Comparison of ENCODE assay signal across 7 mouse cellular contexts in genomic region chr12:59129592-59129991, GRCm38 (mm10). TPM values are rescaled to one million over a fixed set of nuclear protein-coding genes. Genes with fewer than 3 reads are reported as not detected.
DNase-seq lines count a peak whose midpoint lies in the region; ATAC-seq lines count a peak whose summit lies in the region.

No protein-coding gene starts in this region.

- 3% methylated on average over 6 of the region's 6 CpGs for WGBS in lung, embryonic 15.5 days

- peaks cover 18% of the 10 kb centered on the region; the same call in 1 of the 2 replicates for H3K4me1 ChIP-seq in lung, embryonic 15.5 days

- H3K9ac ChIP-seq in lung, embryonic 15.5 days: 0 out of 2 replicates have a peak overlapping the region, but pooled peaks have one; percentile 11

- no peaks in the 10 kb centered on the region for H3K9me3 ChIP-seq in lung, embryonic 15.5 days

- ATAC-seq in lung, embryonic 15.5 days (ENCODE audit: borderline replicate concordance, extremely low read depth, low FRiP score, low TSS enrichment): no peak

- H3K4me2 ChIP-seq in lung, embryonic 15.5 days: peak overlapping the region; percentile 71

- H3K27ac ChIP-seq in lung, embryonic 15.5 days: peak overlapping the region; percentile 96

- H3K36me3 ChIP-seq in lung, embryonic 15.5 days: no peaks in the 10 kb centered on the region

- H3K27me3 ChIP-seq in lung, embryonic 15.5 days: no peaks in the 10 kb centered on the region

- peak; percentile 65 for DNase-seq in 416B (ENCODE audit: low read depth)
- peak; percentile 23 for DNase-seq in CD4-positive helper T cell, adult 2 months (ENCODE audit: low read depth, low spot score)
- DNase-seq in embryo, embryonic 11 days: peak; percentile 74
- peak; percentile 40 to 56 for DNase-seq in heart, adult 9 months (ENCODE audit: low spot score in 2 of 2)
- peak; percentile 79 for DNase-seq in kidney, adult 9 months
- peak; percentile 10 for DNase-seq in right cerebral cortex, postnatal 25 days

- H3K4me3 ChIP-seq in lung, embryonic 15.5 days: peak overlapping the region; percentile 93

RNA-seq across cellular contexts. Expression of gene Mia2, which starts 34.0 kb away (rescaled TPM):
- polyA plus RNA-seq in lung, embryonic 15.5 days (2015; fragmentation: Nextera tagmentation; extraction: Ambion mirVana): 53.8 and 59.9 TPM in 2 replicates

Comparison
In these comparisons a context has a peak if more than half of its experiments do, and no peak if none do; other contexts are left out.
1. DNase-seq: peak in every context shown above with its lines; median percentile 79 in kidney, adult 9 months; 74 in embryo, embryonic 11 days; 65 in 416B; 48 in heart, adult 9 months; 23 in CD4-positive helper T cell, adult 2 months; 10 in right cerebral cortex, postnatal 25 days.